Mouse (Mus musculus): ENCODE data around the gene Tbk1. TPM values are rescaled to one million over a fixed set of nuclear protein-coding genes. Genes with fewer than 3 reads are reported as not detected.

The Tbk1 gene
- total RNA-seq, 1 experiment = 25.7 TPM

GRCm38 (mm10) chr10:121587371-121587840 is 819 bp upstream of the Tbk1 start:
- peaks cover 24% of the 10 kb centered on the region for H3K36me3 ChIP-seq (ENCODE audit: control insufficient read depth, insufficient read depth, low read length, poor library complexity, severe bottlenecking)
- H3K9me3 ChIP-seq (ENCODE audit: control insufficient read depth, insufficient read depth, low read depth, low read length) = no peaks in the 10 kb centered on the region
- in situ Hi-C loops (cut with MboI; ENCODE audit: low sequenced_read_pairs in 2 of 2, unreplicated experiment in 2 of 2) = no loop called here
- H3K27ac ChIP-seq (ENCODE audit: insufficient read depth, low read depth, low read length, poor library complexity, severe bottlenecking) = no peak overlapping the region
- H3K4me1 ChIP-seq (ENCODE audit: control insufficient read depth in 2 of 2, insufficient read depth in 2 of 2, low read length in 2 of 2, poor library complexity in 1 of 2) = peaks cover 5 to 8% of the 10 kb centered on the region in 2 experiments; a peak in 1 of 4 replicates
- no peak for DNase-seq (ENCODE audit: low read depth, low spot score)
- H3K9ac ChIP-seq (ENCODE audit: insufficient read depth, low read depth, low read length, poor library complexity, severe bottlenecking) = peak overlapping the region; percentile 91; the same call in 1 of the 2 replicates
- H3K4me3 ChIP-seq (ENCODE audit: insufficient read depth in 1 of 2, low read depth in 1 of 2, low read length in 2 of 2, poor library complexity in 1 of 2, severe bottlenecking in 1 of 2) = peak overlapping the region; percentile 65 to 88
- TF ChIP-seq CHD2 (IDR thresholded peaks at IDR 0.05; ENCODE audit: low read depth, low read length) (no peak), ZC3H11A (IDR thresholded peaks at IDR 0.05; ENCODE audit: borderline replicate concordance, low read depth, low read length) (no peak), HCFC1 (IDR thresholded peaks at IDR 0.05; ENCODE audit: borderline replicate concordance, insufficient read depth, low read length) (no peak), MAFK (IDR thresholded peaks at IDR 0.05; ENCODE audit: insufficient read depth, low read depth, low read length) (no peak), ZNF384 (IDR thresholded peaks at IDR 0.05; ENCODE audit: low read depth, low read length) (no peak)

GRCm38 (mm10) chr10:121585791-121586642 is 570 bp downstream of the Tbk1 start:
- peaks cover 25% of the 10 kb centered on the region for H3K36me3 ChIP-seq (ENCODE audit: control insufficient read depth, insufficient read depth, low read length, poor library complexity, severe bottlenecking)
- peak overlapping the region; percentile 79 to 88 for H3K4me3 ChIP-seq (ENCODE audit: insufficient read depth in 1 of 2, low read depth in 1 of 2, low read length in 2 of 2, poor library complexity in 1 of 2, severe bottlenecking in 1 of 2)
- peaks cover 3 to 5% of the 10 kb centered on the region in 2 experiments; a peak in 1 of 4 replicates for H3K4me1 ChIP-seq (ENCODE audit: control insufficient read depth in 2 of 2, insufficient read depth in 2 of 2, low read length in 2 of 2, poor library complexity in 1 of 2)
- H3K9ac ChIP-seq (ENCODE audit: insufficient read depth, low read depth, low read length, poor library complexity, severe bottlenecking) = peak overlapping the region; percentile 91
- TF ChIP-seq HCFC1 (IDR thresholded peaks at IDR 0.05; ENCODE audit: borderline replicate concordance, insufficient read depth, low read length) = no peak
- no peak for TF ChIP-seq ZC3H11A (IDR thresholded peaks at IDR 0.05; ENCODE audit: borderline replicate concordance, low read depth, low read length)
- no peak for TF ChIP-seq ZNF384 (IDR thresholded peaks at IDR 0.05; ENCODE audit: low read depth, low read length)
- peak; percentile 51; the same call in 1 of the 2 replicates for TF ChIP-seq MAFK (IDR thresholded peaks at IDR 0.05; ENCODE audit: insufficient read depth, low read depth, low read length)
- TF ChIP-seq CHD2 (IDR thresholded peaks at IDR 0.05; ENCODE audit: low read depth, low read length) = no peak
- in situ Hi-C loops (cut with MboI; ENCODE audit: low sequenced_read_pairs in 2 of 2, unreplicated experiment in 2 of 2) = no loop called here
- H3K27ac ChIP-seq (ENCODE audit: insufficient read depth, low read depth, low read length, poor library complexity, severe bottlenecking) = 0 out of 2 replicates have a peak overlapping the region, but pooled peaks have one; percentile 33
- DNase-seq (ENCODE audit: low read depth, low spot score) = peak; percentile 29
- no peaks in the 10 kb centered on the region for H3K9me3 ChIP-seq (ENCODE audit: control insufficient read depth, insufficient read depth, low read depth, low read length)

GRCm38 (mm10) chr10:121585056-121585790 is 1.4 kb downstream of the Tbk1 start:
- Histone ChIP-seq H3K4me3 (ENCODE audit: insufficient read depth in 1 of 2, low read depth in 1 of 2, low read length in 2 of 2, poor library complexity in 1 of 2, severe bottlenecking in 1 of 2) (peak overlapping the region; percentile 79 to 88; a peak in 2 of 4 replicates), H3K27ac (ENCODE audit: insufficient read depth, low read depth, low read length, poor library complexity, severe bottlenecking) (no peak overlapping the region), H3K9me3 (ENCODE audit: control insufficient read depth, insufficient read depth, low read depth, low read length) (no peaks in the 10 kb centered on the region), H3K9ac (ENCODE audit: insufficient read depth, low read depth, low read length, poor library complexity, severe bottlenecking) (no peak overlapping the region; the same call in 1 of the 2 replicates), H3K4me1 (ENCODE audit: control insufficient read depth in 2 of 2, insufficient read depth in 2 of 2, low read length in 2 of 2, poor library complexity in 1 of 2) (peaks cover 3 to 5% of the 10 kb centered on the region in 2 experiments; a peak in 1 of 4 replicates), H3K36me3 (ENCODE audit: control insufficient read depth, insufficient read depth, low read length, poor library complexity, severe bottlenecking) (peaks cover 23% of the 10 kb centered on the region)
- in situ Hi-C loops (cut with MboI; ENCODE audit: low sequenced_read_pairs in 2 of 2, unreplicated experiment in 2 of 2) = no loop called here
- DNase-seq (ENCODE audit: low read depth, low spot score) = no peak
- TF ChIP-seq HCFC1 (IDR thresholded peaks at IDR 0.05; ENCODE audit: borderline replicate concordance, insufficient read depth, low read length) = no peak
- no peak for TF ChIP-seq CHD2 (IDR thresholded peaks at IDR 0.05; ENCODE audit: low read depth, low read length)
- no peak for TF ChIP-seq MAFK (IDR thresholded peaks at IDR 0.05; ENCODE audit: insufficient read depth, low read depth, low read length)
- no peak for TF ChIP-seq ZC3H11A (IDR thresholded peaks at IDR 0.05; ENCODE audit: borderline replicate concordance, low read depth, low read length)
- no peak for TF ChIP-seq ZNF384 (IDR thresholded peaks at IDR 0.05; ENCODE audit: low read depth, low read length)

GRCm38 (mm10) chr10:121584033-121584432 is 2.6 kb downstream of the Tbk1 start:
- H3K27ac ChIP-seq (ENCODE audit: insufficient read depth, low read depth, low read length, poor library complexity, severe bottlenecking) = no peak overlapping the region
- no peak for DNase-seq (ENCODE audit: low read depth, low spot score)
- H3K4me1 ChIP-seq (ENCODE audit: control insufficient read depth in 2 of 2, insufficient read depth in 2 of 2, low read length in 2 of 2, poor library complexity in 1 of 2) = peaks cover 3 to 5% of the 10 kb centered on the region in 2 experiments; a peak in 1 of 4 replicates
- H3K4me3 ChIP-seq (ENCODE audit: insufficient read depth in 1 of 2, low read depth in 1 of 2, low read length in 2 of 2, poor library complexity in 1 of 2, severe bottlenecking in 1 of 2) = no peak overlapping the region
- H3K9ac ChIP-seq (ENCODE audit: insufficient read depth, low read depth, low read length, poor library complexity, severe bottlenecking) = 0 out of 2 replicates have a peak overlapping the region, but pooled peaks have one; percentile 33
- in situ Hi-C loops (cut with MboI; ENCODE audit: low sequenced_read_pairs in 2 of 2, unreplicated experiment in 2 of 2) = no loop called here
- no peaks in the 10 kb centered on the region for H3K9me3 ChIP-seq (ENCODE audit: control insufficient read depth, insufficient read depth, low read depth, low read length)
- TF ChIP-seq ZC3H11A (IDR thresholded peaks at IDR 0.05; ENCODE audit: borderline replicate concordance, low read depth, low read length) (no peak), HCFC1 (IDR thresholded peaks at IDR 0.05; ENCODE audit: borderline replicate concordance, insufficient read depth, low read length) (no peak), CHD2 (IDR thresholded peaks at IDR 0.05; ENCODE audit: low read depth, low read length) (no peak), MAFK (IDR thresholded peaks at IDR 0.05; ENCODE audit: insufficient read depth, low read depth, low read length) (no peak), ZNF384 (IDR thresholded peaks at IDR 0.05; ENCODE audit: low read depth, low read length) (no peak)
- peaks cover 20% of the 10 kb centered on the region for H3K36me3 ChIP-seq (ENCODE audit: control insufficient read depth, insufficient read depth, low read length, poor library complexity, severe bottlenecking)

Data from ES-E14 (cell line).